Mouse (Mus musculus): ENCODE measurements around the gene Zcchc13. TPM values are rescaled to one million over a fixed set of nuclear protein-coding genes. Genes with fewer than 3 reads are reported as not detected.
"Not testable (repeated sequence)": the region's sequence is repeated elsewhere in the genome, so short reads cannot be mapped to it uniquely, and the experiment has no call there.

Gene Zcchc13
- polyA plus RNA-seq, 1 experiment from 2014 or later: not detected

DNA sequence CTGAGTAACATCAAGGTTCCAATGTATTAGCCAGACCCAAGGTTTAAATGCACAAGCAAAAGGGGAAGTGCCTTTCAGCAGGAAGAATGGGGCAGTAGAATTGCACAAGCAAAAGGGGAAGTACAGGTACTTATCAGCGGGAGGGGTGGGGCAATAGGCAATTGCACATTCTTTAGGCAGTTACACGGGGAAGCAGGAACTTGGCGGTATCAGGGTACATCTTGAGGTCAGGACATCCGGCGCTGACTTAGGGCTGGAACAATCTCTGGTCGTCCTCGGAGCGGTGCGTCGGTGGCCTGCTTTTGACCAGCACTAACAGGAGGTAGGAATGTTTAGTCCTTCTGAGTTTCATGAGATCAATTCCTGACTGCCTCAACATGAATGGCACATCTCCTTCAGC is 34.1 kb downstream of the Zcchc13 start:
- 74% methylated on average over 10 of the region's 10 CpGs for WGBS
- not testable (repeated sequence) for H3K4me3 ChIP-seq (replicated peaks; ENCODE audit: low read length); H3K9ac ChIP-seq (ENCODE audit: low read length); H3K4me2 ChIP-seq (ENCODE audit: low read depth, low read length); H3K27ac ChIP-seq (ENCODE audit: low read length); ATAC-seq (ENCODE audit: insufficient read depth, low FRiP score); H3K27me3 ChIP-seq (ENCODE audit: control insufficient read depth, insufficient read depth, low read length); H3K36me3 ChIP-seq (ENCODE audit: control insufficient read depth, insufficient read depth, low read length); H3K9me3 ChIP-seq (replicated peaks; ENCODE audit: control insufficient read depth, low read length); H3K4me1 ChIP-seq (ENCODE audit: control insufficient read depth, insufficient read depth, low read length)

GRCm38 (mm10) chrX:103670245-103670644 is 39.9 kb downstream of the Zcchc13 start:
- H3K4me3 ChIP-seq (replicated peaks; ENCODE audit: low read length): no peak overlapping the region
- H3K9ac ChIP-seq (ENCODE audit: low read length): no peak overlapping the region
- H3K9me3 ChIP-seq (replicated peaks; ENCODE audit: control insufficient read depth, low read length): no peaks in the 10 kb centered on the region
- H3K36me3 ChIP-seq (ENCODE audit: control insufficient read depth, insufficient read depth, low read length): no peaks in the 10 kb centered on the region
- ATAC-seq (ENCODE audit: insufficient read depth, low FRiP score): no peak
- no peaks in the 10 kb centered on the region for H3K4me1 ChIP-seq (ENCODE audit: control insufficient read depth, insufficient read depth, low read length)
- no peak overlapping the region for H3K4me2 ChIP-seq (ENCODE audit: low read depth, low read length)
- H3K27ac ChIP-seq (ENCODE audit: low read length): no peak overlapping the region
- no peaks in the 10 kb centered on the region for H3K27me3 ChIP-seq (ENCODE audit: control insufficient read depth, insufficient read depth, low read length)

DNA sequence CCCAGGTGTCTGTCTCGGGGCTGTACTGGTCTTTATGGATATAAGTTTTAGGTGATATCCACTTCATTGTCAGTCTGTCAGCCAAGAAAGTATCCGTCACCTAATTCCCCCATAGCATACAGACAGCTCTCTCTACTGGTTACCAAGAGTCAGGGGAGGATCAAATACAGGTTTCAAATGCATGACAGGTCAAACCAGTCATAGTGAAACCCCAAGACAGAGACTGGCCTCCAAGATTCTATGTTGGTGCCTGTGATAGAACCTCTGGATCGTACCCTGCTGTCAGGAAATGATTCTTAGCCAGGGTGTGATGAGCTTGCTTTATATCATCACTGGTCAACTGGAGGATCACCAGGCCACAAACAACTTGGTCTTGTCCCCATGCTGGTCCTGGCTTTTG is 43.4 kb downstream of the Zcchc13 start:
- 0 out of 2 replicates have a peak, but pooled peaks cover 3% of the 10 kb centered on the region for H3K27me3 ChIP-seq (ENCODE audit: control insufficient read depth, insufficient read depth, low read length)
- no peak overlapping the region for H3K27ac ChIP-seq (ENCODE audit: low read length)
- H3K9ac ChIP-seq (ENCODE audit: low read length): no peak overlapping the region
- no peak overlapping the region for H3K4me3 ChIP-seq (replicated peaks; ENCODE audit: low read length)
- no peaks in the 10 kb centered on the region for H3K36me3 ChIP-seq (ENCODE audit: control insufficient read depth, insufficient read depth, low read length)
- no peaks in the 10 kb centered on the region for H3K9me3 ChIP-seq (replicated peaks; ENCODE audit: control insufficient read depth, low read length)
- no peak for ATAC-seq (ENCODE audit: insufficient read depth, low FRiP score)
- no peaks in the 10 kb centered on the region for H3K4me1 ChIP-seq (ENCODE audit: control insufficient read depth, insufficient read depth, low read length)
- H3K4me2 ChIP-seq (ENCODE audit: low read depth, low read length): no peak overlapping the region
- 78% methylated on average over 3 of the region's 3 CpGs for WGBS

DNA sequence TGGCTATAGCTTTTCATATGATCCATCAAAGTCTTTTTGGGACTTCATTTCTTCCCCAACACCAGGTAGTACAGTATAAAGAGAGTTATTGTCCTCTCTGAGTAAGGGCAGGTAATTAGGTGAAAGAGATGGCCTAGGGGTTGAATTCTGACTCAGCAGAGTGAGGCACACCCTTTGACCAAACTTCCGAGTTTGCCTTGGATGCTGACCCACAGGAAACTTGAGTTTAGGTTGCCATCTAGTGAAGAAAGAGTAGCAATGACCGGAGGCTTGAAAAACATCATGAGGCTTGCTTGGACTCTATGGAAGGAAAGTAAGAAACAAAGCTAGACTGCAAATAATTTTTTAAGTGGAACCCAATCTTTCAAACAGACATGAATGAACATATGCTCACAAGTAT is 44.3 kb downstream of the Zcchc13 start:
- Histone ChIP-seq H3K9me3 (replicated peaks; ENCODE audit: control insufficient read depth, low read length) (no peaks in the 10 kb centered on the region), H3K4me2 (ENCODE audit: low read depth, low read length) (no peak overlapping the region), H3K9ac (ENCODE audit: low read length) (no peak overlapping the region), H3K4me1 (ENCODE audit: control insufficient read depth, insufficient read depth, low read length) (no peaks in the 10 kb centered on the region), H3K27me3 (ENCODE audit: control insufficient read depth, insufficient read depth, low read length) (peaks cover 7% of the 10 kb centered on the region; the same call in 1 of the 2 replicates), H3K27ac (ENCODE audit: low read length) (no peak overlapping the region), H3K36me3 (ENCODE audit: control insufficient read depth, insufficient read depth, low read length) (no peaks in the 10 kb centered on the region), H3K4me3 (replicated peaks; ENCODE audit: low read length) (no peak overlapping the region)
- 24% methylated on average over 2 of the region's 2 CpGs for WGBS
- no peak for ATAC-seq (ENCODE audit: insufficient read depth, low FRiP score)

Other genes starting within 250 kb of the Zcchc13 start
- 0.40 and 0.49 TPM in 2 replicates for gene Tsx, start 216.1 kb upstream of the Zcchc13 start, polyA plus RNA-seq (2015; fragmentation: Nextera tagmentation; extraction: Ambion mirVana)
- not detected in 2 replicates for gene Gm26992, start 208.6 kb upstream of the Zcchc13 start, polyA plus RNA-seq (2015; fragmentation: Nextera tagmentation; extraction: Ambion mirVana)
- gene Slc16a2, start 191.4 kb downstream of the Zcchc13 start, polyA plus RNA-seq (2015; fragmentation: Nextera tagmentation; extraction: Ambion mirVana): 9.8 and 10.2 TPM in 2 replicates